Mouse (Mus musculus): ENCODE results near the gene P2rx1. TPM values are rescaled to one million over a fixed set of nuclear protein-coding genes. Genes with fewer than 3 reads are reported as not detected.
A peak's percentile ranks its signal among the peaks of the same experiment; 100 is the strongest.

The P2rx1 gene
- under 1 TPM; 0.38 to 0.66 (median 0.46) TPM for total RNA-seq (2022)

DNA sequence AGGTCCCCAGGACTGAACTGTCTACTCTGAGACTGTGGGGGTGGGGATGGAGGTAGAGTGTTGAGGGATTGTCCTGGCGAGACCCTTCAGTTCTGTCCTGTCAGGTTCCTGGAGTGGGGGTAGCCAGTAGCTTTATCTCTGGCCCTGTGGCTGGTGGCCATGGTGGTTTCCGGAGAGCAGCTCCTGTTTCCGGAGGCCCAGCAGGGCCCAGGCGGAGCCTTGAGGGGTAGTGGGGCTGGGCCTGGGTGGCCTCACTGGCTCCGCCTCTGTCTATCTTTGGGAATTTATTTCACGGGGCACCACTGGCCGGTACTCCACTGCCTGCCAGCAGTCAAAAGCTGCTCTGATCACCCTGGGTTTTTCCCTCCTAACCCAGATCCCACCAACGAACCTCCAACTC is at the start of gene P2rx1:
P2rx1 (plus strand) TSS at position 333 of the 400 bp plus-strand sequence.
- no peak for DNase-seq

DNA sequence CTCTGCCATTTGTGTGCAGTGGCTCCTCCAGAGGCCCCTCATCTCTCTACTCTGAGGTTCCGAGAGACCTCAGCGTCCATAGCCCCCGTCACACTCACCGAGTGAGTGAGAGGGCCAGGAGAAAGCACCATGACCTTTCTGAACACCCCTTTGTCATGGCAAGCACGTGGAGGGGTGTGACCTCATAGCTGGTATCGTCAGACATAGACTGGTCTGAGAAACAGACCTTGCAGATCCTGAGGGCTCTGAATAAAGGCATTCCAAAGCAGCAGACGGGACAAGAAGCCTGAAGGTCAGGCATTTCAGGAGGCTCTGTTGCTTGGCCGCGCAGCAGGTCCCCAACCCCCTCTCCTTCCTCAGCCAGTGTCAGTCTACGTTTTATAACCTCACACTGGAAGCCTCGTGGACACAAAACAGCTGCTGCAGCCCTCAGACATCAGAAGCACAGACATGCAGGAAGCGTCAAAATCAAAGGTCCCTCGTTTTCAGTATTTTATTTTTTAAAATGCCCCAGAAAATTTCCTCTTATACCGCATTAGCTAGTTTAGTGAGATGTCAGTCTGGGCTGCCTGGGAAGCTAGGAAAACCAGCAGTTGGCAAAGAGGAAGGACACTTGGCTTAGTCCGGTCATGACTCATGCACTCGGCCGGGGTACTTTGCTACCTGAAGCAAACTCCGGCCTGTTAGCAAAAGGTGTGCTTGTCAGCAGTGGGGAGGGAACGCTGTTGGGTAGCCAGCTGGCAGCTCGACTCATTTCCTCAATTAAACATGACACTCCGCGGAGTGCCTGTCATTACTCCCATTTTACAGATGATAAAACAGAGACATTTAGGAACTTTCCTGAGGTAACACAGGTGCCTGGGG is 47.5 kb upstream of the P2rx1 start:
- DNase-seq = no peak

- DNase-seq = no peak
These were observed 46.7 kb upstream of the P2rx1 start for GRCm38 (mm10) chr11:72952226-72952625.

GRCm38 (mm10) chr11:72952697-72953096 is 46.2 kb upstream of the P2rx1 start:
- DNase-seq = no peak

DNA sequence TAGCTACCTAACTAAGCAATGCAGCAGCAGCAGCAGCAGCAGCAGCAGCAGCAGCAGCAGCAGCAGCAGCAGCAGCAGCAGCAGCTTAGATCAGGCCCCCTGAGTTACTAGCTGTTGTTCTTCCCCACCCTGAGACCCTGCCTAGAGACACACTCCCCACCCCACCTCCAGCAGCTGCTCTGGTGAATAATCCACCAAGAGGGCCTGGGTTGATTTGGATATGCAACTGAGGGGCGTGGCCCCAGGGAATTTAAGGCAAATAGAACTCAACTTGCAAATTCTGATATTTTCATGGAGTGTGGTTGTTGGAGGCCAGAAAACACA is 45.8 kb upstream of the P2rx1 start:
- DNase-seq = no peak

DNA sequence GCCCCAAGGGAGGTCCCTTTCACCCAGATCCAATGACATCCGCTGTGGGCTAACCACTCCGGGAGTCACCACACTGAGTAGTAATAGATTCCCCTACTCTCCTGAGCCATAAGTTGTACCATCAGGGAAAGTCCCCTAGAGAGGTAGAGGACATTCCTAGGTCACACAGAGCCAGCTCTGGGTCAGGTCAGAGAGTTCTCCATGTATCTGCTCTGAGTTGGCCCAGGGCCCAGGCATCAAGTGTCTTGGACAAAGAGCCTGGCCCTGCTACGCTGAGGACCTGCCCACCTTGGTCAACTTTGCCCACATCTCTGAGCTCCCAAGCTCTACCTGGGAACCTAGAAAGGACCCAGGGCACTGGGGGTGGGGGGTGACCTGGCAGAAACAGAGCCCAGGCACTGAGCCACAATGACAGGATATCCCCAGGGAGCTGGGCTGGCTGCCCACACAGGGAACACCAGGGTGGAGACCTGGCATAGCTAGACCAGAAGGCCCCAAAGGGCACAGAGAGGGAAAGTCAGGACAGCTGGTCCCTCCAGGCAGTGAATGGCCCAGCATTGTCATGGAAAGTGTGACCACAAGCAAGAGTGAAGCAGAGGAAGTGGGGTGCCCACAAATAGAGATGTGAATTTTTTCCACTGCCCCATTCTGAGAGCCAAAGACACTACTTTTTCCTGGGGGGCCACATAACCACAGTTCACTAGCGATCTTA is 45.3 kb upstream of the P2rx1 start:
- peak; percentile 46 for DNase-seq

GRCm38 (mm10) chr11:72954216-72954615 is 44.7 kb upstream of the P2rx1 start:
- DNase-seq = no peak

DNA sequence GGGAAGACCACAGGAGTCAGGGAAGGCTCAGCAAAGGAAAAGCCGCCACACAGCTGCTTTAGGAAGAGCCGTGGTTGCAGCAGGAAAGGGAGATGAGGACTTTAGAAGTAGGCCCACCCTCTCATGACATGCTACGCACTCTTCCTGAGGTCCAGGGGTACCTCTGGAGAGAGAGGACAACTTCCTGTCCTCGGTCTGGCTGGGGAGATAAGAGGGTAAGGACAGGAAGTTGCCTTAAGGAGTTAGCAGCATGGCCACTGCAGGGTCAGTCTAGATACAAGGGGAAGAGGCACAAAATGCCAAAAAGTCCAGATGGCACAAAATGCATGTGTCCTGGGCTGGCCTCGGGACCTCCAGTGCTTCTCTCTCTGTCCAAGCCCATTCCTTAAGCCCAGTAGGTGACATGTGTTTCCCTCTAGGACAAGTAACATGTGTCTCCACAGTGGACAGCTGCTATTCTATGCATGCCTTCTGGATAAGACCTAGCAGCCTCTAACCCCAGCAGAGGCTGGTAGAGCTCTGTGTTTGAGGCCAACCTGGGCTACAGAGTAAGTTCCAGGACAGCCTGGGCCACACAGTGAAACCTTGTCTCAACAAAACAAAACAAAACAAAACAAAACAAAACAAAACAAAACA is 43.4 kb upstream of the P2rx1 start:
- no peak for DNase-seq

DNA sequence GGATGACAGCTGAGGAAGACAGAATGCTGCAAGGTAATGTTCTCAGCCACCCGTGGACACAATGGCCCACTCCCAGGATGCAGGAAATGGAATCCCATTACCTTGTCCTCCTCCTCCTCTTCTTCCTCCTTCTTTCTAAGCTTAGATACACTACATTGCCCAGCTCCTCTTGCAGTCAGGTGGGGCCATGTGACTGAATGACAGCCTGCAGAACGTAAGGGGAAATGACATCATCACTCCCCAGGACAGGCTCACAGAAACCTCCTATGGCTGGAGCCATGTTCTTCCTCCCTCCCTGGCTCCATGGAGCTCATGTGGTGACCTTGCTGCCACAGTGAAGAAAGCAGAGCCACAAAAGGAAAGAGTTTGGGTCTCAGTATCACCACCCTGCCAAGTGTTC is 41.6 kb upstream of the P2rx1 start:
- DNase-seq = no peak

- DNase-seq = no peak
These were observed 38.8 kb upstream of the P2rx1 start for GRCm38 (mm10) chr11:72959924-72960679.

DNA sequence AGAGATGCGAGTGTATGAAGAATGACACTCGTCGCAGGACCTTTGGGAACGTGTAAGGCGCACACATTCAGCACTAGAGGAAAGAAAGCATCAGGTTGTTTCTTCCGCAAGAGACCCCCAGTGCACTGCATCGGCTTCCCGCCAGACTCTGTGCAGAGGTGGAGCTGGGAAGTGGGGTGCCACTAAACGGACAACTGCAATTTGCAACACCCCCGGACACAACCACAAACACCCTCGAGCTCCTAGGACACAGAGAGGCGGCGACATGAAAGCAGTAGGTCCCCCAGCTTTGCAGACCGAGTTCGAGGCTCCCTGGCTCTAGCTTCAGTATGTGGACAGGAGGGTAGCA is 38.2 kb upstream of the P2rx1 start:
- no peak for DNase-seq

DNA sequence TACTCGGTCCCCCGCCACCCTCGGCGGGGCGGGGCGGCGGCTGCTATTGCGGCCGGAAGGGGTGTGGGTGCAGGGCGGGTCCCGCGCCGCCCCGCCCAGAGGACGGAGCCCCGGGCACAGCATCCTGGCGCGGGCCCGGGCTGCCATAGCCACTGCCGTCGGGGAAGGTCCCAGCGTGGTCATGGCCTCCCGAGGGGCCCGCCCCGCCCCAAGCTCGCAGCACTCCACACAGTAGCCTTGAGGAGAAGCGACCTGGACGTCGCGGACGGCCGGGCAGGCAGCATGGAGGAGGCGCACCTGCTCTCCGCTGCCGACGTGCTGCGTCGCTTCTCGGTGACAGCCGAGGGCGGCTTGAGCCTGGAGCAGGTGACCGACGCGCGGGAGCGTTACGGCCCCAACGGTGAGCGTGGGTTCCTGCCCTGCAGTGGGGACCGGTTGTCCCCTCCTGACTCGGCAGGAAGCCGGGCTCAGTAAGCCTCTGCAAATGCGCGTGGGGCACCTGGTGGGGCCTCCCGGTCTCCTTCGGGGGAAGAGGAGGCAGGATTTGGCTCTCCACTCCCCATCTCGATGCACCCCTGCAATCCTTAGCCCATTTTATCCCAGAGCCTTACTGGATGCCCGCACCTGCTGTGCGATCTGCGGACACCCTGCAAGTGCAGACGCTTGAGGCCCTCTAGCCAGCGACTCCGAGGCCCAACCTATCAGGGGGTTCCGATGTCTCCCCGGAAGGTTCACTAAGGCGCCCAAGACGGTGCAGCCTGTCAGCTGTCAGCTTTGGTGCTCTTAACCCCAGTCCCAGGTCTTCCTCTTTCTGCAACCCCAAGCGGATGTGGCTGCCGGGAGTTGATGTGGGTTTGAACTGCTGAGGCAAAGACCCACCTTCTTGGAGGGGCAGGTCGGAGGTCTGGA is 37.6 kb upstream of the P2rx1 start, which contains the start of gene Atp2a3:
Atp2a3 (plus strand) TSS at position 98 of the 909 bp plus-strand sequence.
- no peak for DNase-seq

- DNase-seq = no peak
These were observed 36.5 kb upstream of the P2rx1 start for GRCm38 (mm10) chr11:72962378-72962777.

DNA sequence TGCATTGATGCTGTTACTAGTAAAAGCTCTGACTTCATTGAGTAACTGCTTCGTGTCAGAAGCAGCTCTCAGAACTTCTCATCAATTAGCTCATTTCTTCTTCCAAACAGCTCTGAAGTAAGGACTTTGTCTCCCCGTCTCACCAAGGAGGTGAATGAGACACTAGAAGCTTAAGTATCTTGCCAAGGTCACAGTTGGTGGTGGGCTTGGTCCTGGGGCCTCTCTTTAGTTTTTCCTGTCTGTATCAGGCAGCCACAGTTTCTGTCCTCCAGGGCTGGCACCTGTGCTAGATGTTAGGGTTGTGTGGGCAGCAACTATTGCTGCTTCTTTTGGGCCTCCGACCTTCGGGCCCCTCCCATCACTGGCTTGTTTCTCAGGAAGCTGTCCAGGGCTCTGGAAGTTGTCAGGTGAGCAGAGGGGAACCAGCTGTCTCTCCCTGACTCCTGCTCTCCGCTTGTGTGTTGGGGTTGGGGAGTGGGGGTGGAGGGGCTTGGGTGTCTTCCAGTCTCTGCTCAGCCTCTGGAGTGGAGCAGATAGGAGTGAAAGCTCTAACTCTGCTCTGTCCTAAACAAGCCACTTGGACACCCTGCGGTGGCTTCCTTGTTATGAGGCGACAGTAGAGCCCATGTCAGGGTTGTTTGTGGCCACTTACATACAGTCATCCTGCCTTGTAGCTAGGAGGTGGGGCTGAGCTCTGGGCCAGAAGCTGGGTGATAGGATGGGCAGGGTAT is 35.7 kb upstream of the P2rx1 start:
- no peak for DNase-seq

DNA sequence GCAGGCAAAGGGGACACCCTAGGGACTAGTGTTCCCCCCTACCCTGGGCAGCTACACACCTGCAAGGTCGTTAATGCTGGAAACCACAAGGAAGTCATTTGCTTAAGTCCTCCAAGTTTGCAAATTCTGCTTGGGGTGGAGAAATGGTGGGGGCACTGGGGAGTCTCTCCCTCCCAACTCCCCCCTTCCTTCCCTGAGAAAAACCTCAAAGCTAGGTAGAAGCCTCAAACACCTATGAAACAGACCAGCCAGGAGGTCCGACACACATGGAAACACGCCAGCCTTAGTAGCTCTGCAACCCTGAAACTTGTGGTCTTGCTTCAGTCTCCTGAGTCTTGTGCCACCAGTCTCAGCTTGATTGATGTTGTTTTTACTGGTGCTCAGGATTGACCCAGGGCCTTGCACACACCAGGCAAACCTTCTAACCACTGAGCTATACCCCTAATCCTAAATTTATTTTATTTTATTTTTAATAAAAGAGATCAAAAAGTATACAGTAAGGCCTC is 35.1 kb upstream of the P2rx1 start:
- no peak for DNase-seq

DNA sequence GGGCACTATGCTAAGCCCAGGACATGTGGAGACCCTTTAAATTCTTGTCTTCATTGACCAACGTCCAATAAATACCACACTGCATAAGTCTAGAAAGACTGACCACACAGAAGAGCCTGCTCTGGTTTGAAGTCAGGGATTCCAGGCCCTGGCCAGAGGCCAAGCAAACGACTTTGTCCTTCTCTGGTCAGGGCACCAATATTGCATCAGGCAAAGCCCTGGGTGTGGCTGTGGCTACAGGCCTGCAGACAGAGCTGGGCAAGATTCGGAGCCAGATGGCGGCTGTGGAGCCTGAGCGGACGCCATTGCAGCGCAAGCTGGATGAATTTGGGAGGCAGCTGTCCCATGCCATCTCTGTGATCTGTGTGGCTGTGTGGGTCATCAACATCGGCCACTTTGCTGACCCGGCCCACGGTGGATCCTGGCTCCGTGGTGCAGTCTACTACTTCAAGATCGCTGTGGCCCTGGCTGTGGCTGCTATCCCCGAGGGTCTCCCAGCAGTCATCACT is 23.9 kb upstream of the P2rx1 start:
- no peak for DNase-seq

GRCm38 (mm10) chr11:72982516-72982915 is 16.4 kb upstream of the P2rx1 start:
- no peak for DNase-seq

- DNase-seq = no peak
These were observed 15.6 kb upstream of the P2rx1 start for GRCm38 (mm10) chr11:72983283-72983682.

- DNase-seq = no peak
These were observed 12.2 kb upstream of the P2rx1 start for GRCm38 (mm10) chr11:72986745-72987144.

- no peak for DNase-seq
These were observed 11.7 kb upstream of the P2rx1 start for GRCm38 (mm10) chr11:72987234-72987633.

- DNase-seq = no peak
These were observed 11.1 kb upstream of the P2rx1 start for GRCm38 (mm10) chr11:72987807-72988206.
